Mouse (Mus musculus) CH12.LX (cell line): ENCODE results near the gene Bid. TPM values are rescaled to one million over a fixed set of nuclear protein-coding genes. Genes with fewer than 3 reads are reported as not detected.
A peak's percentile ranks its signal among the peaks of the same experiment; 100 is the strongest.

ENCODE experiments used
- DNase-seq: peaks from one replicate; pipeline ENCODE4 v3.0.0-alpha.2; 2013; ENCODE audit errors: extremely low read depth
- H3K27ac ChIP-seq: 2 replicates; pipeline ENCODE4 v1.5.1; 2012; ENCODE audit warnings: low read depth, mild to moderate bottlenecking, control low read depth, moderate library complexity; ENCODE audit not compliant: insufficient read depth
- H3K27me3 ChIP-seq: replicated peaks from 2 replicates; pipeline ENCODE3; 2012; ENCODE audit warnings: inconsistent platforms
- H3K36me3 ChIP-seq, 2 experiments: replicated peaks in 1 of 2; 2 replicates each; pipeline versions ENCODE3 to v1.6.1; 2012; ENCODE audit warnings: inconsistent platforms in 1 of 2, low read length in 1 of 2, mild to moderate bottlenecking in 1 of 2, mixed read lengths in 1 of 2, moderate library complexity in 1 of 2; ENCODE audit not compliant: control insufficient read depth in 1 of 2, insufficient read depth in 1 of 2
- H3K4me1 ChIP-seq, 2 experiments: 2 replicates each; pipeline ENCODE4 v1.6.1; 2012; ENCODE audit warnings: inconsistent platforms in 1 of 2, moderate library complexity in 1 of 2; ENCODE audit not compliant: insufficient read depth in 2 of 2, control insufficient read depth in 1 of 2
- H3K4me2 ChIP-seq: 2 replicates; pipeline ENCODE4 v1.6.1; 2012; ENCODE audit warnings: low read depth, mild to moderate bottlenecking, control low read depth; ENCODE audit not compliant: poor library complexity, insufficient read depth, severe bottlenecking
- H3K4me3 ChIP-seq, 3 experiments: fragments of 150-350 bp in 1 of 3; sonication (generic) in 1 of 3; replicated peaks in 1 of 3; 2 replicates each; pipeline versions ENCODE3 to v1.5.1; 2011 to 2012; ENCODE audit warnings: low read depth in 2 of 3, low read length in 2 of 3, mild to moderate bottlenecking in 2 of 3, moderate library complexity in 2 of 3, control low read depth in 1 of 3, improper control_type of control experiment in 1 of 3, inconsistent platforms in 1 of 3, mixed read lengths in 1 of 3; ENCODE audit not compliant: poor library complexity in 1 of 3
- H3K79me2 ChIP-seq: replicated peaks from 2 replicates; pipeline ENCODE4 v1.6.1; 2012; ENCODE audit warnings: mild to moderate bottlenecking, moderate library complexity; ENCODE audit not compliant: control insufficient read depth, poor library complexity, insufficient read depth, severe bottlenecking; ENCODE audit errors: extremely low read depth
- H3K9ac ChIP-seq: 2 replicates; pipeline ENCODE4 v1.6.1; 2012; ENCODE audit warnings: low read depth, mild to moderate bottlenecking, control low read depth, moderate library complexity; ENCODE audit not compliant: insufficient read depth
- H3K9me3 ChIP-seq: replicated peaks from 2 replicates; pipeline ENCODE3; 2012; ENCODE audit warnings: low read length, inconsistent platforms, mixed read lengths
- CHD2 ChIP-seq: IDR thresholded peaks from 2 replicates; pipeline ENCODE4 v1.6.1; 2011; ENCODE audit warnings: low read length, improper control_type of control experiment
- EP300 ChIP-seq: IDR thresholded peaks from 2 replicates; pipeline ENCODE4 v1.6.1; 2011; ENCODE audit warnings: low read length, improper control_type of control experiment
- GABPA ChIP-seq: IDR thresholded peaks from 2 replicates; pipeline ENCODE4 v1.6.1; 2012; ENCODE audit warnings: low read depth, low read length, improper control_type of control experiment, inconsistent platforms; ENCODE audit not compliant: insufficient replicate concordance
- MAX ChIP-seq: IDR thresholded peaks from 2 replicates; pipeline ENCODE4 v1.6.1; 2011; ENCODE audit warnings: low read length, improper control_type of control experiment
- MAZ ChIP-seq: IDR thresholded peaks from 2 replicates; pipeline ENCODE4 v1.6.1; 2012; ENCODE audit warnings: low read depth, mild to moderate bottlenecking, inconsistent platforms, low read length, improper control_type of control experiment, moderate library complexity
- NELFE ChIP-seq: IDR thresholded peaks from 2 replicates; pipeline ENCODE4 v1.6.1; 2011; ENCODE audit warnings: low read depth, low read length, improper control_type of control experiment
- POLR2A ChIP-seq: IDR thresholded peaks from 2 replicates; pipeline ENCODE4 v1.6.1; 2011; ENCODE audit warnings: low read depth, mild to moderate bottlenecking, improper control_type of control experiment, low read length
- POLR2AphosphoS2 ChIP-seq: IDR thresholded peaks from 2 replicates; pipeline ENCODE4 v1.6.1; 2011; ENCODE audit warnings: low read depth, low read length, improper control_type of control experiment
- RAD21 ChIP-seq: IDR thresholded peaks from 2 replicates; pipeline ENCODE4 v1.6.1; 2011; ENCODE audit warnings: low read depth, mild to moderate bottlenecking, low read length, improper control_type of control experiment, moderate library complexity
- SMC3 ChIP-seq: IDR thresholded peaks from 2 replicates; pipeline ENCODE4 v1.6.1; 2011; ENCODE audit warnings: low read depth, low read length, improper control_type of control experiment
- UBTF ChIP-seq: IDR thresholded peaks from 2 replicates; pipeline ENCODE4 v1.6.1; 2012; ENCODE audit warnings: low read depth, mild to moderate bottlenecking, inconsistent platforms, low read length, improper control_type of control experiment, moderate library complexity
- USF2 ChIP-seq: conservative IDR thresholded peaks from 2 replicates; pipeline ENCODE4 v1.6.1; 2011; ENCODE audit warnings: low read depth, low read length, improper control_type of control experiment
- ZC3H11A ChIP-seq: IDR thresholded peaks from 2 replicates; pipeline ENCODE4 v1.6.1; 2012; ENCODE audit warnings: low read depth, mild to moderate bottlenecking, inconsistent platforms, low read length, improper control_type of control experiment
- ZKSCAN1 ChIP-seq: IDR thresholded peaks from 2 replicates; pipeline ENCODE4 v1.6.1; 2012; ENCODE audit warnings: low read depth, inconsistent platforms, low read length, improper control_type of control experiment, borderline replicate concordance
- ZMIZ1 ChIP-seq: IDR thresholded peaks from 2 replicates; pipeline ENCODE4 v1.6.1; 2012; ENCODE audit warnings: low read depth, mild to moderate bottlenecking, inconsistent platforms, low read length, improper control_type of control experiment
- dilution Hi-C: fragments of 300-500 bp; cut with MboI; formaldehyde crosslinking; loops from 2 replicates; pipeline ENCODE4 v1.14.3; 2020; ENCODE audit warnings: low sequenced_read_pairs; ENCODE audit not compliant: extremely low pct_unique_long_range_greater_than_20kb, extremely low pct_ligation_motif_present
- in situ Hi-C: fragments of 300-500 bp; cut with MboI; formaldehyde crosslinking; loops from 3 replicates; pipeline ENCODE4 v1.14.3; 2019; ENCODE audit warnings: low sequenced_read_pairs, low pct_ligation_motif_present, low pct_unique_long_range_greater_than_20kb, mixed read lengths
- polyA plus RNA-seq: library from polyadenylated mRNA; unstranded; fragments of >175 nt; gene quantifications from 2 replicates; pipeline ENCODE4 v1.2.1, GENCODE M21; 2012; ENCODE audit warnings: low read depth; ENCODE audit not compliant: insufficient read length
- total RNA-seq, 2 experiments: library from RNA; depleted of rRNA; stranded (reverse); fragments of 300-350 nt in 1 of 2; fragments of >200 nt in 1 of 2; gene quantifications; 2 replicates each; pipeline ENCODE4 v1.2.3; 2012 to 2014

The Bid gene
- total and polyA plus RNA-seq, 3 experiments, result 102 to 148 (median 144) TPM

DNA sequence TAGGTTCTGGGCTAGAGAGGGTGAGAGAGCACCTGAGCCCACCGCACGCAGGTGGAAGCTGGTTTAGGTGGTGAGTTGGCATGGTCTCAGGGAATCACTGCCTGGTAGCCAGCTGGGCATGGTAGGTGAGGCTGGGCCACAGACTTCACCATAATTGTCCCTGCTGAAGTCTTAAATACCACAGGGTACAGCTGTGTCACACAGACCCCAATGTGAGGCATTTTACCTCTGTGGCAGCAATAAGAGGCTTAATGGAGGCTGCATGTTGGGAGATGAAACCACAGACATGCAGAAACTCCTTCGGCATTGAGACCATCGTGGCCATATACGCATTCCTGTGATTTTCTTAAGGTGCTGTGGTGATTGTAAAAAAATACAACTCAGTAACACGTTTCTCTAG is 35.8 kb upstream of the Bid start:
- DNase-seq, result no peak
- Histone ChIP-seq H3K4me1 (peaks cover 52 to 95% of the 10 kb centered on the region in 2 experiments), H3K27ac (peak overlapping the region; percentile 55), H3K9ac (no peak overlapping the region), H3K4me2 (no peak overlapping the region), H3K36me3 (peaks cover 52 to 70% of the 10 kb centered on the region in 2 experiments), H3K79me2 (no peaks in the 10 kb centered on the region; the same call in 1 of the 2 replicates), H3K4me3 (no peak overlapping the region), H3K9me3 (no peaks in the 10 kb centered on the region), H3K27me3 (no peaks in the 10 kb centered on the region)
- dilution Hi-C loops (no loop called here), in situ Hi-C loops (no loop called here)
- TF ChIP-seq CHD2 (0 out of 2 replicates have a peak, but pooled peaks have one; percentile 65), NELFE (no peak), UBTF (no peak), ZC3H11A (no peak), MAZ (0 out of 2 replicates have a peak, but pooled peaks have one; percentile 46), ZMIZ1 (peak; percentile 79; the same call in 1 of the 2 replicates), MAX (0 out of 2 replicates have a peak, but pooled peaks have one; percentile 38), ZKSCAN1 (no peak), POLR2A (no peak; the same call in 1 of the 2 replicates), GABPA (no peak), SMC3 (peak; percentile 23; the same call in 1 of the 2 replicates), POLR2AphosphoS2 (peak; percentile 87; the same call in 1 of the 2 replicates)

DNA sequence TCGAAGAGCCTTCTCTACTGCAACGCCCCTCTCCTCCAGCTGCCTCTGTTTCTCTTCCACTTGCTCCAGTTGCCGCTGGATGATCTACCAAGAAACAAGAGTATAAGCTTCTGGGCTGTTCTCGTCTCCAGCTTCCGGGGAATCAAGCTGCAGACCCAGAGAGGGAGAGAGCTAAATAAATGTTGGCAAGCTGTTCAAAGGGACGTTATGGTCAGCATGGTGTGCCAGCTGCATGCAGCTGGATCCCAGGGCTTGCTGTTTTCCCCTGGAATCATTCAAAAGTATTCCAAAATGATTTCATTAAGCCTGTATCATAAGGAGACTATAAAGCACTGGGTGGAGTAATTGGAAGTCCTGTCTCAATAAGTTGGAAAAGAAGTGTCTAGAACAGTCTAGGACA is 34.7 kb upstream of the Bid start:
- Histone ChIP-seq H3K79me2 (no peaks in the 10 kb centered on the region; the same call in 1 of the 2 replicates), H3K4me2 (no peak overlapping the region), H3K9me3 (no peaks in the 10 kb centered on the region), H3K27ac (peak overlapping the region; percentile 24), H3K4me1 (peaks cover 41 to 95% of the 10 kb centered on the region in 2 experiments), H3K4me3 (no peak overlapping the region), H3K36me3 (peaks cover 63 to 75% of the 10 kb centered on the region in 2 experiments), H3K9ac (no peak overlapping the region), H3K27me3 (no peaks in the 10 kb centered on the region)
- dilution Hi-C loops (no loop called here), in situ Hi-C loops (no loop called here)
- no peak for DNase-seq
- TF ChIP-seq POLR2A (0 out of 2 replicates have a peak, but pooled peaks have one; percentile 17), EP300 (no peak)

DNA sequence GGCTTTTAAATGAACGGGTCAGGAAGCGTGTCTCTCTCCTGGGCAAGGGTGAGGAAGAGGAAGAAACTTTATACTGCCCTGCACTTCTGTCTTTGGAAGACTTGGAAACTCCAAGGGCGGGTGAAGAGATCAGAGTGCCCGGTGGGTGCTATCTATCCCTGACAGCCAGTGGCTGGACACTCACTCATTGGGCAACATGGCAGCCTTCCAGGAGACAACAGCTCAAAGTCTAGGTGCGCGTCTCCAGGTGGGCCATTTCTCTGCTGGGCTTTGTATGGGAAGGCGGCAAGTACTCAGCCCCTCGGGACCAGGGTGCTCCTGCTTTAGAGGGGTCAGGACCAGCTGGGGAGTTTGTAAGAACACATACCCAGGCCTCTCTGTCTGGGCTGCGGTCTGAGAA is 28.9 kb upstream of the Bid start:
- Histone ChIP-seq H3K4me1 (peaks cover 12 to 77% of the 10 kb centered on the region in 2 experiments), H3K4me2 (no peak overlapping the region), H3K4me3 (no peak overlapping the region), H3K79me2 (peaks cover 56% of the 10 kb centered on the region)
- in situ Hi-C loops, result no loop called here
- TF ChIP-seq SMC3 (no peak), USF2 (no peak), EP300 (no peak), RAD21 (no peak)
- TF ChIP-seq, all 38 proteins: peak for 0
- Histone ChIP-seq H3K36me3 (peaks cover 74 to 95% of the 10 kb centered on the region in 2 experiments), H3K27me3 (no peaks in the 10 kb centered on the region), H3K9ac (no peak overlapping the region), H3K27ac (no peak overlapping the region), H3K9me3 (no peaks in the 10 kb centered on the region)
- dilution Hi-C loops, result no loop called here
- DNase-seq, result no peak
